Mouse (Mus musculus) heart, embryonic 16.5 days (tissue): Measurements from ENCODE around the gene Gabrd. TPM values are rescaled to one million over a fixed set of nuclear protein-coding genes. Genes with fewer than 3 reads are reported as not detected.
"Not testable (repeated sequence)": the region's sequence is repeated elsewhere in the genome, so short reads cannot be mapped to it uniquely, and the experiment has no call there.

Source experiments
- ATAC-seq: fragments of 200-750 bp; cut with Nextera tagmentation; replicated peaks from 2 replicates; pipeline ENCODE4 v1.8.0; 2017; ENCODE audit warnings: moderate number of reproducible peaks; ENCODE audit not compliant: insufficient read depth, low FRiP score; ENCODE audit errors: extremely low read depth
- H3K27ac ChIP-seq: fragments of 300-500 bp; sonication (generic); 2 replicates; pipeline ENCODE4 v1.5.1; 2014; ENCODE audit warnings: mild to moderate bottlenecking, low read length, control low read depth, moderate library complexity
- H3K27me3 ChIP-seq: fragments of 300-500 bp; sonication (generic); 2 replicates; pipeline ENCODE4 v1.6.1; 2014; ENCODE audit warnings: low read length, mixed read lengths; ENCODE audit not compliant: control insufficient read depth, insufficient read depth
- H3K36me3 ChIP-seq: fragments of 300-500 bp; sonication (generic); 2 replicates; pipeline ENCODE4 v1.6.1; 2014; ENCODE audit not compliant: control insufficient read depth, insufficient read depth
- H3K4me1 ChIP-seq: fragments of 300-500 bp; sonication (generic); 2 replicates; pipeline ENCODE4 v1.6.1; 2014; ENCODE audit warnings: low read length, mixed read lengths; ENCODE audit not compliant: control insufficient read depth, insufficient read depth
- H3K4me2 ChIP-seq: fragments of 300-500 bp; sonication (generic); 2 replicates; pipeline ENCODE4 v1.6.1; 2014; ENCODE audit warnings: low read depth, mild to moderate bottlenecking, control low read depth, low read length
- H3K4me3 ChIP-seq: fragments of 300-500 bp; sonication (generic); 2 replicates; pipeline ENCODE4 v1.5.1; 2014; ENCODE audit warnings: mild to moderate bottlenecking, control low read depth, low read length
- H3K9ac ChIP-seq: fragments of 300-500 bp; sonication (generic); 2 replicates; pipeline ENCODE4 v1.6.1; 2014; ENCODE audit warnings: low read length, control low read depth
- H3K9me3 ChIP-seq: fragments of 300-500 bp; sonication (generic); replicated peaks from 2 replicates; pipeline ENCODE4 v1.6.1; 2016; ENCODE audit warnings: low read length; ENCODE audit not compliant: control insufficient read depth
- WGBS: fragments of 180-500 bp; shearing (Covaris S2); extraction: QIAGEN DNeasy Blood & Tissue Kit; methylation state at CpG from one replicate; pipeline ENCODE4 v1.1.7; 2014; 5-methylcytosine and 5-hydroxymethylcytosine counted together
- polyA plus RNA-seq: library from polyadenylated mRNA; unstranded; fragments of >200 nt; fragmentation: Nextera tagmentation; extraction: Ambion mirVana; gene quantifications from 2 replicates; pipeline ENCODE4 v1.2.1, GENCODE M21; 2015

Gene Gabrd
- polyA plus RNA-seq: 0.12 TPM in 1 of 2 replicates, not detected in the other

DNA sequence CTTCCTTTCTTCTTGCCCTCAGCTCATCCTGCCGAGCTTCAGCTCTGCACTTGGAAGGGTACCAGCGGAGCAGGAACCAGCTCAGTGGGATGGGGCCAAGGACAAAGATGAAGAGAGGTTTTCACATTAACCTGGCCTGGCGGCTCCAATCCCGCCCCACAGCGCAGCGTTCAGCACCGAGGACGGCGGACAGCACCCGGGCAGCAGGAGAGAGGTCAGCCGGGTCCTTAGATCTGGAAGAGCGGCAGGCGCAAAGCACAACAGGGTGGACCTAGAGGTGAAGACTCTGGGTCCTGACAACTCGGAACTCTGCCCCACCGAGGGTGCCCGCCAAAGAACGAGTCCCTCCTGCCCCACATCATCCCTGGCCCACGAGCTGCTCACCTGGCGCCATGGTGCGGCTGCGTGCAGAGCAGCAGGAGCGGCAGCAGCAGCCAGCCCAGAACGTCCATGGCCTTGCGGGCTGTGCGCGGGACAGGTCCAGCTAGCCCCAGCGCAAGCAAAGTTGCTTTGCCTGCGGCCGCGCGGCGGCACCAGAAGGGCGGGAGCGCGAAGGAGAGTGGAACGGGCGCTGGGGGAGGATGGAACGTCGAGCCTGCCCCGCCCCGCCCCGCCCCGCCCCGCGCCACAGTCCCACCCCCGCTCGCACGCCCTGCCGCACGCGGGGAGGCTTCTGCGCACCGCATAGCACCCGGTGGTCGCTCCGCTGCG lies at the start of gene Gabrd:
Gene Gabrd (minus strand): TSS at position 602 of the 711 bp plus-strand sequence.
- no peak within 1 kb of the TSS for H3K9ac ChIP-seq
- ATAC-seq: peak; percentile 58
- H3K36me3 ChIP-seq: no peaks in the 10 kb centered on the region
- H3K27me3 ChIP-seq: peaks cover 33% of the 10 kb centered on the region
- H3K4me2 ChIP-seq: peak within 1 kb of the TSS; percentile 57
- 1% methylated on average over 57 of the region's 57 CpGs for WGBS
- H3K27ac ChIP-seq: no peak within 1 kb of the TSS
- H3K4me1 ChIP-seq: no peaks in the 10 kb centered on the region; the same call in 1 of the 2 replicates
- H3K4me3 ChIP-seq: peak within 1 kb of the TSS; percentile 33
- H3K9me3 ChIP-seq: no peaks in the 10 kb centered on the region

DNA sequence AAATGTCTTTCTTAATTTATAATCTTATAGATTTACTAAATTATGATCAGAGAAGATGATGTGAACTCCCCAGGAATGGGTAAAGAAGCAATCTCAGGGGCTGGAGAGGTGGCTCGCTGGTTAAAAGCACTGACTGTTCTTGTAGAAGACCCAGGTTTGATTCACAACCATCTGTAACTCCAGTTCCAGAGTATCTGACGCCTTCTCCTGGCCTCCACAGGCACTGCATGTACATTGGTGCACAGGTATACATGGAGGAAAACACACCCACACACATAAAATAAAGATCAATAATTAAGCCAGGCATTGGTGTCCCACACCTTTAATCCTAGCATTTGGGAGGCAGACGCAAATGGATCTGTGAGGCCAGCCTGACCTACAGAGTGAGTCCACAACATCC lies 44.9 kb upstream of the Gabrd start:
- Histone ChIP-seq H3K27ac (no peak overlapping the region), H3K4me2 (no peak overlapping the region)

DNA sequence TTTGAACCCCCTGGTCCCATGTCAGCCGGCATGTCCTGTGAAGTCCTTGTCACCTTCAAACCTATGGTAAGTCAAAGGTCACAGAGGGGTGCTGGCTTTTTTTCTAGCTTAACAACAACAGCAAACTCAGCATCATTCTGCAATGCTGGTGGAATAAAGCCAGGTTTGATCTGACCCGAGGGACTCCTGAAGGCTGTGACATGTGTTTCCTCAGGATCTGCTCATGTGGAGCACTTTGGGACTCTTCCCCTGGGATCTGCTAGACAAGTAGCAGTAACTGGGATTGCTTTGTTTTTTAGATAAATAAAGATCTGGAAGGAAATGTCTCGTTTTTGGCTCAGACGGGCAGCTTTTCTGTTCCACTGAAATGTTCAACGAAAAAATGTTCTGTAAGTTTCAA lies 36.1 kb upstream of the Gabrd start:
- no peak overlapping the region for H3K4me2 ChIP-seq
- H3K27me3 ChIP-seq: no peaks in the 10 kb centered on the region
- no peak overlapping the region for H3K9ac ChIP-seq
- 56% methylated on average over 5 of the region's 5 CpGs for WGBS
- H3K27ac ChIP-seq: no peak overlapping the region
- no peak overlapping the region for H3K4me3 ChIP-seq
- no peaks in the 10 kb centered on the region for H3K4me1 ChIP-seq
- ATAC-seq: no peak
- no peaks in the 10 kb centered on the region for H3K36me3 ChIP-seq
- H3K9me3 ChIP-seq: 0 out of 2 replicates have a peak, but pooled peaks cover 5% of the 10 kb centered on the region

More for the DNA sequence above, 44.9 kb upstream of the Gabrd start:
- no peak overlapping the region for H3K9ac ChIP-seq
- WGBS: 59% methylated on average over 3 of the region's 3 CpGs
- H3K4me3 ChIP-seq: no peak overlapping the region
- no peak for ATAC-seq
- H3K27me3 ChIP-seq: no peaks in the 10 kb centered on the region
- no peaks in the 10 kb centered on the region for H3K36me3 ChIP-seq
- H3K4me1 ChIP-seq: no peaks in the 10 kb centered on the region
- H3K9me3 ChIP-seq: no peaks in the 10 kb centered on the region

DNA sequence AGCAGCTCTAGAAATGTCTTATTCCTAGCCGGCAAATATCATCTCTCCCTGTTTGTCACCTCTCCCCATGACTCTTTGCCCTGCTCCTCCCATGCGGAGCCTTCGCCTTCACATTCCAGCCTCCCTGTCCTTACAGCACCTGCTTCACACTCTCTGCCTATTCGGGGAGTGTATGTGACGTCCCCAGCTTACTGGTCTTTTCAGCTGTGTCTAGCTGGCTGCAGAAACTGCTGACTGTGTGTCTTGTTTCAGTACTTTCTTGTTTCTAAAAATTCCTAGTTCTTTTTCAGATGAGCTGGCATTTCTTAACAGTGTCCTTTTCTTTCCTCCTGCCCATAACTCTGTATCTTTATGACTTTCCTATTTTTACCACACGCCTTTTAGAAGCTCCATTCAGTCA lies 34.4 kb upstream of the Gabrd start:
- Histone ChIP-seq H3K9ac (no peak overlapping the region), H3K36me3 (no peaks in the 10 kb centered on the region), H3K4me3 (no peak overlapping the region), H3K4me2 (no peak overlapping the region), H3K9me3 (0 out of 2 replicates have a peak, but pooled peaks cover 5% of the 10 kb centered on the region), H3K27ac (no peak overlapping the region), H3K27me3 (no peaks in the 10 kb centered on the region), H3K4me1 (no peaks in the 10 kb centered on the region)
- no peak for ATAC-seq
- 67% methylated on average over 6 of the region's 6 CpGs for WGBS

DNA sequence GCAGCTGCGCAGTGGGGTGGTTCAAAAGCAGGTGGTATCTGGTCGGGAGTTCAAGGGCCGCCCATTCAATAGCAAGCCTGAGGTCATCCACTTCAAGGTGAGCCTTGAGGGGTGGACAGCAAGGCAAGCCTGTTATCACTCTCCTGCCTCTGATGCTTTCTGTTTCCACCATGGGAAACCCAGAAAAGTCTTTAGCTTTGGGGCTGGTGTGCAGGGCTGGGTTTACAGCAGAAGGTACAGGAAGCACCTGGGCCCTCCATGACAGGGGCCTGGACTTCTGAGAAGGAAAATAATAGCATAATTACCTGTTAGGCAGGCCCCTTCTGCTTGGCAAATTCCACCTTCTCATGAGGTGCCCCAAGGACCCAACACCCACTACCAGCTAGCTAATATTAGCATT lies 31.3 kb upstream of the Gabrd start:
- no peak for ATAC-seq
- WGBS: 78% methylated on average over 3 of the region's 3 CpGs
- Histone ChIP-seq H3K9ac (no peak overlapping the region), H3K36me3 (no peaks in the 10 kb centered on the region), H3K4me1 (no peaks in the 10 kb centered on the region), H3K27ac (no peak overlapping the region), H3K9me3 (0 out of 2 replicates have a peak, but pooled peaks cover 5% of the 10 kb centered on the region), H3K4me2 (no peak overlapping the region), H3K4me3 (no peak overlapping the region), H3K27me3 (no peaks in the 10 kb centered on the region)

DNA sequence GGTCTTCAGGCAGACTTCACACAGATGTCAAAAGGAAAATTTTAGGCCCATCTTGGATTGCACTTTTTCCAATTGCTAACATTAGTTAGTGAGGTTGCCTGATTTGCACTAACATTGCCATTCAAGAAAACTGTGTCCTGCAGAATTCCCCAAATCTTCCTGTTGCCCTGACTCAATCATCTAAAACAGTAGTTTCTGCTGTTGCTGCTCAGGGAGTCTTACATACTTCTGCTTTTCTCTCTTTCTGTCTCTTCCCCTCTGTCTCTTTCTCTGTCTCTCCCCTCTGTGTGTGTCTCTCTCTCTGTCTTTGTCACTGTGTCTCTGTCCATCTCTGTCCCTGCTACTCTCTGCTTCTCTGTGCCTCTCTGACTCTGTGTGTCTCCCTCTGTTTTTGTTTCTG lies 30.5 kb upstream of the Gabrd start:
- Histone ChIP-seq H3K9ac (no peak overlapping the region), H3K36me3 (no peaks in the 10 kb centered on the region), H3K4me3 (no peak overlapping the region), H3K4me1 (no peaks in the 10 kb centered on the region), H3K27ac (no peak overlapping the region), H3K4me2 (no peak overlapping the region), H3K9me3 (0 out of 2 replicates have a peak, but pooled peaks cover 5% of the 10 kb centered on the region), H3K27me3 (no peaks in the 10 kb centered on the region)
- no peak for ATAC-seq

DNA sequence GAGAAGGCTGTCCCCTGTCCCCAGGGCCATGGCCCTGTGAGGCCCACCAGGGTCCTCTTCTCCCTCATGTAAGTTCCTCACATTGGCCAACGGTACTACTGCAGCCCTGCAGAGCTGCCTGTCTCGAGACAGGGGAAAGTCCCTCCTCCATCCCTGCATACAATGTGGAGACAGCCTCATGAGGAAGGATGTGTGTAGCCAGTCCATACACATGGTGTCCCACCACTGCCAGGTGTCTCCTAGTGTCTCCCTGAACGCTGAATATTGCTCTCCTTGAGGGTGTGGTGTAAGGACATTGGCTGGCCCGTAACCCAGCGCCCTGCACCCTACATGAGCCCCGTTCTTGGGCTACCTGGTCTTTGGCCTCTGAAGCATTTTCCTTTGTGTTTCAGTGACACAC lies 28.4 kb upstream of the Gabrd start:
- H3K9ac ChIP-seq: no peak overlapping the region
- ATAC-seq: no peak
- no peak overlapping the region for H3K4me2 ChIP-seq
- 76% methylated on average over 6 of the region's 6 CpGs for WGBS
- H3K4me3 ChIP-seq: no peak overlapping the region
- no peaks in the 10 kb centered on the region for H3K36me3 ChIP-seq
- H3K9me3 ChIP-seq: 0 out of 2 replicates have a peak, but pooled peaks cover 5% of the 10 kb centered on the region
- H3K27ac ChIP-seq: no peak overlapping the region
- H3K27me3 ChIP-seq: no peaks in the 10 kb centered on the region
- no peaks in the 10 kb centered on the region for H3K4me1 ChIP-seq

DNA sequence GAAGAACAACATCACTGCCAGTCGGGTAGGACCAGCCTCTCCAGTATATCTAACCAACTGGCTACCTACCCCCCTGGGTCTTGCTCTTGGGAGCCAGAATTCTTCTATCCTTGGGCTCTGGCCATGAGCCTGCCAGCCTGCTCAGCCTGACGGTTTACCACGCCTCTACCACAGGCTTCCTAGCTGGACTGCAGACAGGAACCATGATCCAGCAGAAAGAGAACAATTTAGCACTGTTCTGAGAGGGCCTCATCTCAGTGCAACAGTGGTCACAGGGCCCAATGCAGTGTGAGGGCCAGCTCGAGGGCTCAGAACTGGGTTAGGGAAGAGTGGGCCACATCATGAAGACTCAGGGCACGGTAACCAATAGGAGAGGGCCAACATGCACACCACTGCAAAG lies 26.1 kb upstream of the Gabrd start:
- H3K27me3 ChIP-seq: no peaks in the 10 kb centered on the region
- no peaks in the 10 kb centered on the region for H3K36me3 ChIP-seq
- no peaks in the 10 kb centered on the region for H3K9me3 ChIP-seq
- no peaks in the 10 kb centered on the region for H3K4me1 ChIP-seq
- ATAC-seq: no peak
- WGBS: 70% methylated on average over 5 of the region's 5 CpGs
- no peak overlapping the region for H3K4me3 ChIP-seq
- H3K27ac ChIP-seq: no peak overlapping the region
- H3K4me2 ChIP-seq: no peak overlapping the region
- no peak overlapping the region for H3K9ac ChIP-seq

DNA sequence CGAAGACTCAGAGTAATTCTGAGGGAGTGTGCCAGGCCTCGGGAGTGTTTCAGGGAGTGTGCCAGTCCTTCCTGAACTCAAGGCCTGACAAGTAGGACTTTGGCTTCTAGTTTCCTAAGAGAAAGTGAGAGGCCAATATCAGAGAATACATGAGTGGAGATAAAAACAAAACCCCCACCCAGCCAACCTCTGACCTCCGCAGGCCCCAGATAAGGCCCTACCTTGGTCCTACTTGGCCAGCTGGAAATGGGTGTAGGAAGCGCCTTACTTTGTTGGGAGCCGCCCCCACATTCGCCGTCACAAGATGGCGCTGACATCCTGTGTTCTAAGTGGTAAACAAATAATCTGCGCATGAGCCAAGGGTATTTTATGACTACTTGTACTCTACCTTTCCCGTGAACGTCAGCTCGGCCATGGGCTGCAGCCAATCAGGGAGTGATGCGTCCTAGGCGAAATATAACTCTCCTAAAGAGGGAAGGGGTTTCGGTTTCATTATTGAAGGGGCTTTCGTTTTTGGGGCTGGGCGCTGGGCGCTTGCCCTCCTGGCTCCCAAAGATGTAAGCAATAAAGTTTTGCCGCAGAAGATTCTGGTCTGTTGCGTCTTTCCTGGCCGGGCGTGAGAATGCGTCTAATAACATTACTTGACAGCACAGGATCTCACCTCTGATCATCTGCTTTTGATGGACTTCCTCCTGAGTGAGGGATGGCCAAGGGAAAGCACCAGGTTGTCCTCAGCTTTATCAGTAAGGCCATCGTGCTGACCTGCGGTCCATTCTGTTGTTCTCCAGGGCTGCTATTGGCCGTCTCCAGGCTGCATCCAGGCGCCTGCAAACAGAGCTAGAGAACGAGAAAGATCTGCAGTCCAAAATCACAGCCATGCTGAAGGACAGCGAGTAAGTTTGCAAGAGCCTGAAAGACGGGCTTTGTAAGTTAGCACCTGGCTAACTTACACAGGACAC lies 23.8 kb upstream of the Gabrd start:
- not testable (repeated sequence) for H3K4me2 ChIP-seq, H3K27me3 ChIP-seq, H3K36me3 ChIP-seq, ATAC-seq, H3K4me1 ChIP-seq, H3K9ac ChIP-seq, H3K27ac ChIP-seq, H3K9me3 ChIP-seq, H3K4me3 ChIP-seq
- WGBS: 72% methylated on average over 21 of the region's 30 CpGs
